Mouse (Mus musculus) liver, embryonic 14.5 days (tissue): ENCODE measurements around the gene 1700029J07Rik.

Source experiments
- CTCF ChIP-seq: IDR thresholded peaks from 2 replicates; pipeline ENCODE4 v1.5.1; 2016; ENCODE audit warnings: antibody characterized with exemption, low read depth, control low read depth
- EP300 ChIP-seq: IDR thresholded peaks from 2 replicates; pipeline ENCODE4 v1.6.1; 2016; ENCODE audit warnings: antibody characterized with exemption, low read depth

DNA sequence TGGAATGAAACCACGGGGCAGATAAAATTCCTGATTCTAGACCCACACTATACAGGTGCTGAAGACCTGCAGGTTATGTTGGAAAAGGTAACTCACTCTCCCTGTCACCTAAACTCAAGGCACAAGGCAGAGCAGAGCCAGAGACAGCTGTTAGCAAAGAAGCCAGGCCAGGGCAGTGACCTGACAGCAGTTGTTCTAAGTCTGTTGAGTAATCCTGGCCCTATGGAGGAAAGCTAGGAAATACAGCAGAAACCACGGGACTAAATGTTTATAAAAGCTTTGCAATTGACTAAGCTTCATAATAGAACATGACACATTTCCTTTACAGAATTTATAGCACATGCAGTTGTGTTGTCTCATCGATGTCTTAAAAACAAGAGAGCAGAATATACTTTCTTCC lies 20.5 kb upstream of the 1700029J07Rik start:
- TF ChIP-seq CTCF, result no peak
- no peak for TF ChIP-seq EP300
